Mouse (Mus musculus) midbrain, embryonic 13.5 days (tissue): Measurements from ENCODE around the gene Lrrc4c. TPM values are rescaled to one million over a fixed set of nuclear protein-coding genes. Genes with fewer than 3 reads are reported as not detected.

Experiments used
- ATAC-seq: fragments of 200-750 bp; cut with Nextera tagmentation; 2 replicates; pipeline ENCODE4 v1.8.0; 2017; ENCODE audit warnings: mild to moderate bottlenecking, moderate TSS enrichment, moderate library complexity
- H3K27ac ChIP-seq: fragments of 300-500 bp; sonication (generic); 2 replicates; pipeline ENCODE4 v1.5.1; 2015; ENCODE audit warnings: inconsistent platforms, mild to moderate bottlenecking, moderate library complexity
- H3K27me3 ChIP-seq: fragments of 300-500 bp; sonication (generic); 2 replicates; pipeline ENCODE4 v1.6.1; 2015; ENCODE audit warnings: mild to moderate bottlenecking, inconsistent platforms
- H3K36me3 ChIP-seq: fragments of 300-500 bp; sonication (generic); 2 replicates; pipeline ENCODE4 v1.6.1; 2015; ENCODE audit warnings: mild to moderate bottlenecking, inconsistent platforms
- H3K4me1 ChIP-seq: fragments of 300-500 bp; sonication (generic); replicated peaks from 2 replicates; pipeline ENCODE4 v1.6.1; 2015; ENCODE audit warnings: inconsistent platforms
- H3K4me2 ChIP-seq: fragments of 300-500 bp; sonication (generic); replicated peaks from 2 replicates; pipeline ENCODE4 v1.6.1; 2015; ENCODE audit warnings: moderate library complexity, mild to moderate bottlenecking, inconsistent platforms
- H3K4me3 ChIP-seq: fragments of 300-500 bp; sonication (generic); replicated peaks from 2 replicates; pipeline ENCODE4 v1.5.1; 2015; ENCODE audit warnings: mild to moderate bottlenecking, inconsistent platforms
- H3K9ac ChIP-seq: fragments of 300-500 bp; sonication (generic); replicated peaks from 2 replicates; pipeline ENCODE4 v1.6.1; 2015; ENCODE audit warnings: mild to moderate bottlenecking, inconsistent platforms
- H3K9me3 ChIP-seq: fragments of 300-500 bp; sonication (generic); 2 replicates; pipeline ENCODE4 v1.6.1; 2016; ENCODE audit warnings: mild to moderate bottlenecking, inconsistent platforms
- whole genome bisulfite sequencing: fragments of 180-500 bp; shearing (Covaris S2); methylation state at CpG from one replicate; pipeline ENCODE4 v1.1.7; 2015; 5-methylcytosine and 5-hydroxymethylcytosine counted together
- polyA plus RNA-seq: library from polyadenylated mRNA; unstranded; fragments of >200 nt; fragmentation: Nextera tagmentation; extraction: Ambion mirVana; gene quantifications from 2 replicates; pipeline ENCODE4 v1.2.1, GENCODE M21; 2015

Lrrc4c gene
- polyA plus RNA-seq, 1 experiment from 2014 or later = 17.1 TPM

DNA sequence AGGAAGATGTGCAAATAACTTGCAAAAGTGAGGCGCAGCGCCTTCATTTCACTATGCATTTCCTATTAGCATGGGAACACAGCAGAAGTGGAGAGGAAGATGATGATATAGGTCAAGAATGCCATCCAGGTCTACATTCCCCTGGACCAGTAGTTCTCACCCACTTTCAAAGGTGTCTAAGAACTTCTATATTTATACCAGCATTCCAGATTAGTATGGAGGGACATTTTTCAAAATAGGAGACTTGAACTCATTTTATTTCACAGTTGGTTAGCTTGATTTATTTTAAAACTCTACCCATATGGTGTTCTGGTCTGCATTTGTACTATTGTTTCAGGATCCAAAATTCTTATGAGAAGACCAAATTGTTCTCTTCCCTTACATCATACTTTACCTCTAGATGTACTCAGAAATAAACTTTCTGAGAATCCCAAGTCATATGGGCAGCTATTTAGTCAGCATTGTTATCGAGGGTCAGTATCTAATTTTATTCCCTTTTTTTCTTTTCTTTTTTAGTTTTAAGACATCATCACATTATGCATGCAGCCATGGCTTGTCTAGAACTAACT is 833.7 kb downstream of the Lrrc4c start:
- 96% methylated on average over 3 of the region's 3 CpGs for WGBS
- Histone ChIP-seq H3K9ac (no peak overlapping the region), H3K4me2 (no peak overlapping the region), H3K27me3 (no peaks in the 10 kb centered on the region), H3K27ac (no peak overlapping the region), H3K36me3 (no peaks in the 10 kb centered on the region), H3K4me3 (no peak overlapping the region), H3K9me3 (no peaks in the 10 kb centered on the region), H3K4me1 (no peaks in the 10 kb centered on the region)
- ATAC-seq = no peak

- Histone ChIP-seq H3K27me3 (no peaks in the 10 kb centered on the region), H3K4me2 (no peak overlapping the region), H3K36me3 (no peaks in the 10 kb centered on the region), H3K4me1 (no peaks in the 10 kb centered on the region), H3K9ac (no peak overlapping the region), H3K27ac (no peak overlapping the region), H3K4me3 (no peak overlapping the region), H3K9me3 (no peaks in the 10 kb centered on the region)
- no peak for ATAC-seq
- 88% methylated on average over 2 of the region's 2 CpGs for WGBS
Measured at GRCm38 (mm10) chr2:97165745-97166144, 847.8 kb downstream of the Lrrc4c start.

GRCm38 (mm10) chr2:97178399-97178798 is 860.4 kb downstream of the Lrrc4c start:
- Histone ChIP-seq H3K9me3 (no peaks in the 10 kb centered on the region), H3K27ac (no peak overlapping the region), H3K4me1 (no peaks in the 10 kb centered on the region), H3K36me3 (no peaks in the 10 kb centered on the region), H3K27me3 (no peaks in the 10 kb centered on the region), H3K4me2 (no peak overlapping the region), H3K9ac (no peak overlapping the region), H3K4me3 (no peak overlapping the region)
- no peak for ATAC-seq
- WGBS = 90% methylated on average over 4 of the region's 4 CpGs

GRCm38 (mm10) chr2:97196968-97197606 is 879.1 kb downstream of the Lrrc4c start:
- 23% methylated on average over 4 of the region's 4 CpGs for WGBS
- peak; percentile 50; the same call in 1 of the 2 replicates for ATAC-seq
- peak overlapping the region; percentile 39; the same call in 1 of the 2 replicates for H3K27ac ChIP-seq

GRCm38 (mm10) chr2:97232966-97233365 is 915.0 kb downstream of the Lrrc4c start:
- no peaks in the 10 kb centered on the region for H3K27me3 ChIP-seq
- H3K9ac ChIP-seq = no peak overlapping the region
- H3K36me3 ChIP-seq = no peaks in the 10 kb centered on the region
- 87% methylated on average over 3 of the region's 3 CpGs for WGBS
- no peaks in the 10 kb centered on the region for H3K4me1 ChIP-seq
- ATAC-seq = no peak
- H3K9me3 ChIP-seq = no peaks in the 10 kb centered on the region
- H3K27ac ChIP-seq = no peak overlapping the region
- no peak overlapping the region for H3K4me2 ChIP-seq
- H3K4me3 ChIP-seq = no peak overlapping the region

More at GRCm38 (mm10) chr2:97196968-97197606, 879.1 kb downstream of the Lrrc4c start:
- no peaks in the 10 kb centered on the region for H3K9me3 ChIP-seq
- no peak overlapping the region for H3K4me2 ChIP-seq
- no peaks in the 10 kb centered on the region for H3K36me3 ChIP-seq
- H3K4me3 ChIP-seq = no peak overlapping the region
- H3K27me3 ChIP-seq = no peaks in the 10 kb centered on the region
- H3K4me1 ChIP-seq = peaks cover 7% of the 10 kb centered on the region; the same call in 1 of the 2 replicates
- no peak overlapping the region for H3K9ac ChIP-seq

- WGBS = 88% methylated on average over 1 of the region's 1 CpGs
Measured at GRCm38 (mm10) chr2:97234074-97234473, 916.1 kb downstream of the Lrrc4c start.

GRCm38 (mm10) chr2:97274651-97275050 is 956.7 kb downstream of the Lrrc4c start:
- Histone ChIP-seq H3K27me3 (no peaks in the 10 kb centered on the region), H3K27ac (no peak overlapping the region), H3K4me3 (no peak overlapping the region), H3K36me3 (no peaks in the 10 kb centered on the region), H3K9me3 (no peaks in the 10 kb centered on the region), H3K9ac (no peak overlapping the region), H3K4me1 (no peaks in the 10 kb centered on the region), H3K4me2 (no peak overlapping the region)
- no peak for ATAC-seq
- 68% methylated on average over 2 of the region's 2 CpGs for WGBS

More at GRCm38 (mm10) chr2:97234074-97234473, 916.1 kb downstream of the Lrrc4c start:
- Histone ChIP-seq H3K27ac (no peak overlapping the region), H3K9me3 (no peaks in the 10 kb centered on the region), H3K9ac (no peak overlapping the region), H3K36me3 (no peaks in the 10 kb centered on the region), H3K4me1 (no peaks in the 10 kb centered on the region), H3K4me3 (no peak overlapping the region), H3K4me2 (no peak overlapping the region), H3K27me3 (no peaks in the 10 kb centered on the region)
- ATAC-seq = no peak

GRCm38 (mm10) chr2:97284986-97285385 is 967.0 kb downstream of the Lrrc4c start:
- ATAC-seq = no peak
- no peaks in the 10 kb centered on the region for H3K27me3 ChIP-seq

GRCm38 (mm10) chr2:97294216-97294615 is 976.2 kb downstream of the Lrrc4c start:
- no peak overlapping the region for H3K9ac ChIP-seq
- no peak for ATAC-seq
- H3K27ac ChIP-seq = no peak overlapping the region
- no peaks in the 10 kb centered on the region for H3K4me1 ChIP-seq
- no peaks in the 10 kb centered on the region for H3K36me3 ChIP-seq
- H3K27me3 ChIP-seq = no peaks in the 10 kb centered on the region
- no peak overlapping the region for H3K4me3 ChIP-seq
- 85% methylated on average over 3 of the region's 3 CpGs for WGBS
- H3K4me2 ChIP-seq = no peak overlapping the region
- no peaks in the 10 kb centered on the region for H3K9me3 ChIP-seq

More at GRCm38 (mm10) chr2:97284986-97285385, 967.0 kb downstream of the Lrrc4c start:
- Histone ChIP-seq H3K4me3 (no peak overlapping the region), H3K9me3 (no peaks in the 10 kb centered on the region), H3K4me2 (no peak overlapping the region), H3K4me1 (no peaks in the 10 kb centered on the region), H3K27ac (no peak overlapping the region), H3K9ac (no peak overlapping the region), H3K36me3 (no peaks in the 10 kb centered on the region)

- Histone ChIP-seq H3K4me2 (no peak overlapping the region), H3K27ac (no peak overlapping the region), H3K9me3 (no peaks in the 10 kb centered on the region), H3K9ac (no peak overlapping the region), H3K27me3 (no peaks in the 10 kb centered on the region), H3K4me1 (no peaks in the 10 kb centered on the region), H3K4me3 (no peak overlapping the region), H3K36me3 (no peaks in the 10 kb centered on the region)
- ATAC-seq = no peak
- WGBS = 57% methylated on average over 2 of the region's 2 CpGs
Measured at GRCm38 (mm10) chr2:97299704-97300103, 981.7 kb downstream of the Lrrc4c start.

DNA sequence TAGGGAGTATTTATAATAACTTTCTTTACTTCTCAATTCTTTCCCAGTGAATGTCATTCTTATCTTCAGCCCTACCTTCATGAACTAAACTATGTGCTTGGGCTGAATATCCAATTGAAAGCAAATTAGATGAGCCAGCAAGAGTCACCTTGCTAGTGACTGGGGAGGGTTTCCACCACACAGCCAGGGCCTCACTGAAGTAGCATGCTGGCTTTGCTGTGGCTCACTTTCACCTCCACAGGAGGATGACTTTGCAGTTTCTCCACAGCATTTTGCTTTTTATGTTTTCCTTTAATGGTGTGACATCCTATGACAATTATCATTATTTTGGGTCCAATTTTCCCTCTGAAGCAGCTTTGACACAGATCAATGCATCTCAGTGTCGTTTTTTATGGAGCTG is 1000.0 kb downstream of the Lrrc4c start:
- ATAC-seq = no peak
- Histone ChIP-seq H3K4me3 (no peak overlapping the region), H3K27ac (no peak overlapping the region), H3K4me2 (no peak overlapping the region), H3K9ac (no peak overlapping the region), H3K27me3 (no peaks in the 10 kb centered on the region), H3K9me3 (no peaks in the 10 kb centered on the region), H3K4me1 (no peaks in the 10 kb centered on the region), H3K36me3 (no peaks in the 10 kb centered on the region)
- WGBS = 47% methylated on average over 1 of the region's 1 CpGs

GRCm38 (mm10) chr2:97318536-97318935 is 1000.6 kb downstream of the Lrrc4c start:
- no peak overlapping the region for H3K4me3 ChIP-seq
- 82% methylated on average over 1 of the region's 1 CpGs for WGBS
- no peaks in the 10 kb centered on the region for H3K27me3 ChIP-seq
- no peak overlapping the region for H3K4me2 ChIP-seq
- H3K9me3 ChIP-seq = no peaks in the 10 kb centered on the region
- no peaks in the 10 kb centered on the region for H3K36me3 ChIP-seq
- ATAC-seq = no peak
- no peak overlapping the region for H3K9ac ChIP-seq
- no peaks in the 10 kb centered on the region for H3K4me1 ChIP-seq
- no peak overlapping the region for H3K27ac ChIP-seq
